Mouse (Mus musculus): ENCODE results near the gene Pde4b.

DNA sequence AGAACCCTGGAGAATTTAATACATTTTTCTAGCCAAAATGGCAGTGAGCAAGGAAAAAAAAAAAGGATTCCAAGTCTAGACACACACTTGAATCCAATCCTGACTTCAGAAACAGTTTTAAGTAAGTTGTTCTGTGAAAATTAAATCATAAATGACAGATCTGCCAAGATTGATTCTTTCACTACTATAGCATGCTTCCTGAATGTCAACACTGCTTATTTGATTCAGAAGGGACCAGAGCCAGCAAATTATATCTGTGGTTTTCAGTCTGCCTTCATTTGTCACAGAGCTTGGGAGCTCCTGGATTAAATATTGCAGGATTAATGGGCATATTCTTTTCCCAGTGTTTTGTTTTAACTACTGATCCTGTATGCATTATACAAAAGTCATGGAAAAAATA lies 223.3 kb downstream of the Pde4b start:
- TF ChIP-seq CTCF (IDR thresholded peaks at IDR 0.05; ENCODE audit: borderline replicate concordance, control insufficient read depth, extremely low read depth, insufficient read depth, low read length, poor library complexity) (no peak), POLR2A (IDR thresholded peaks at IDR 0.05; ENCODE audit: control insufficient read depth, extremely low read depth, insufficient read depth, low read length, poor library complexity) (no peak)

Measured in thymus, adult 2 months (tissue).